Mouse (Mus musculus): Measurements from ENCODE around the gene Gm8947.

Gene Gm8947

DNA sequence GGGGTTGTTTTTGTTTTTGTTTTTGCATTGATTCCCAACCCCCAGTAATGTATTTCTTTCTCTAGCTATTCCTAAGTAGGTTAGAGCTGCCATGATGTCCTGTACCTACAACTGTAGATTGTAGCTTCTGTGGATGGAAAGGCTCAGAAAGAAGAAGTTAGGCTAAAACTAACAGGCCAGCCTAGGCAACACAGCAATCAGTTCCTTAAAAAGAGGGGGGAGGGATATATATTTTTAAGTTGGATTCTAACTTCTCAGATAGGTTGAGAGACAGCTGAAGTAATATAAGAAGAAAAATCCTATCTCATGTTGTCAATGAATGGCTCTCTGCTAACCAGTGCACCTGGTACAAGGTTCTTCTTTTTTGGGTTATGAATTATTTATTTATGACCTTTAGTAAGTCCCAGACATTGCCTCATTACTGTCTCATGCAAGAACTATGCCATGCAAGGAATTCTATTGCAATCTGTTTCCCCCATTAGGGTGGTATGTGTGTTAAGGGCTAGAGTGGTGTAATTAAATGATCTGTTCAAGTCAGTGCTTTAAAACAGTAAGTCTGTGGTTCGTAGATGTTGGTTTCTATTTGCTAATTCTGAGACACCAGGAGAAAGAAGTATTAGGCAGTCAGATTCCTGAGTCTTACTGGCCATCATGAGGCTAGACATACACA, 36.3 kb downstream of the Gm8947 start:
- DNase-seq, result no peak

DNA sequence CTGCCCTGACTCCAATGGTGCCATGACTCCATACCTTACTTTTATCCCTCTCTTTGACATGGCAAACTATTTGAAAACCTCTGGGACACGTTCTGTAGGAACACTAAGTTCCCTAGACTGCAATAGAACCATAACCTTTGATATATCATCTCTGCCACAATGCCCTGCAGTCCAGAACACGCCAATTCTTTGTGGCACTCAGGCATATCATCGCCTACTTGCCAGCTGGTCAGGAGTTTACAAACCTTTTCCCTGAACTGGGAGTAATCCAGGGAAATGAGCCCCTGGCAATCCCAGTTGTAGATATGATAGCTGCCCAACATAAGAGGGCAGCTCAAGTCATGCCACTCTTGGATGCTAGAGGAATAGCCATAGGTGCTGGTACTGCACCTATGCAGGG, 40.2 kb downstream of the Gm8947 start:
- DNase-seq, result no peak

DNA sequence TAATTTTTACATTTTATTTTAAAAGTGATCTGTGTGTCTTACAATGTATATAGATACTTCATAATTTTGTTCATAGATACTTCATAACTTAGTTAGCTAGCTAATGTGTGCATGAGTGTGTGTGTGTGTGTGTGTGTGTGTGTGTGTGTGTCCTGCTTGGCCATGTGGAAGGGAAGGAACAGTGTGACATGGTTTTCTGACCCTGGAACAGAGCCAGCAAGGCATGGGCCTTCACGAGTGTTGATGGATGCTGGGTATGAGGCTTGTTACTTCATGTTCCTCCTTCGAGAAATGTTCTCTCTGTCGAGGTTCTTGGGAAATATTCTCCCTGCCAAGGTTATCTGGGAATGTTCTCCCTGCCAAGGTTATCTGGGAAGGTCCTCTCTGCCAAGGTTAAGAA, 41.6 kb downstream of the Gm8947 start:
- no peak for DNase-seq

GRCm38 (mm10) chr1:151235574-151235973, 43.4 kb downstream of the Gm8947 start:
- no peak for DNase-seq

- DNase-seq, result peak; percentile 55
Observed at GRCm38 (mm10) chr1:151236141-151236930, 44.2 kb downstream of the Gm8947 start.

GRCm38 (mm10) chr1:151237780-151238179, 45.6 kb downstream of the Gm8947 start:
- peak; percentile 69 for DNase-seq

DNA sequence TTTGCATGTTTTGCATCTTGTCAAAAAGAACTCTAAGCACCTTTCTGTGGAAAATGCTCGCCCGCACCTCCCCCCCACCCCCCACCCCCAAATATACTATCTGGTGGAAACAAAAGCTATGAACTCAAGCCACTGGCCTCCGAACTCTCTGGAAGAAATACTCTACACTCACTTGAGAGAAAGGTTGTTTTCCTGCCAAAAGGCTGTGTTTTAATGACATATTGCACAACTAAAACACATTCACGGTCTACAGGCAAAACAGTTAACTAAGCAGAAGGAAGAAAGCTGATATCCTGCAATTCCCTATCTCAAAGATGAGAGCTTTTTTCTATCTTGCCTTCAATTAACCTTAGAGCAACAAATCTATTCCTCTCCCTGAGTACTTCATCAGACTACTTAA, 51.2 kb downstream of the Gm8947 start:
- peak; percentile 52 for DNase-seq

Measured in lung, postnatal 36 days (tissue).